Mouse (Mus musculus) bone marrow macrophage, adult 2 months (primary cell): Measurements from ENCODE around the gene Dnah7a. TPM values are rescaled to one million over a fixed set of nuclear protein-coding genes. Genes with fewer than 3 reads are reported as not detected.

Experiments used
- H3K27ac ChIP-seq: 2 replicates; pipeline ENCODE4 v1.5.1; 2012; ENCODE audit warnings: low read depth, low read length; ENCODE audit not compliant: insufficient read depth
- H3K4me1 ChIP-seq: 2 replicates; pipeline ENCODE4 v1.6.1; 2012; ENCODE audit warnings: low read length; ENCODE audit not compliant: control insufficient read depth, insufficient read depth
- H3K4me3 ChIP-seq: 2 replicates; pipeline ENCODE4 v1.5.1; 2012; ENCODE audit warnings: mild to moderate bottlenecking, low read length, moderate library complexity; ENCODE audit not compliant: insufficient read depth
- CTCF ChIP-seq: IDR thresholded peaks from 2 replicates; pipeline ENCODE4 v1.5.1; 2012; ENCODE audit warnings: low read depth, mild to moderate bottlenecking, low read length, moderate library complexity
- POLR2A ChIP-seq: IDR thresholded peaks from 2 replicates; pipeline ENCODE4 v1.6.1; 2012; ENCODE audit warnings: mild to moderate bottlenecking, low read depth, low read length, borderline replicate concordance
- polyA plus RNA-seq: library from polyadenylated mRNA; stranded (reverse); fragments of >200 nt; gene quantifications from 2 replicates; pipeline ENCODE4 v1.2.4, GENCODE M21; 2012; ENCODE audit not compliant: missing spikeins, insufficient read depth, insufficient read length

The Dnah7a gene
- polyA plus RNA-seq, 1 experiment = not detected

GRCm38 (mm10) chr1:53358988-53359387, 347.6 kb downstream of the Dnah7a start:
- TF ChIP-seq CTCF (no peak), POLR2A (no peak)
- H3K4me1 ChIP-seq = no peaks in the 10 kb centered on the region
- no peak overlapping the region for H3K27ac ChIP-seq
- no peak overlapping the region for H3K4me3 ChIP-seq

GRCm38 (mm10) chr1:53352327-53353261, 354.0 kb downstream of the Dnah7a start, which contains the start of the genes Asdurf, Gm28551 and Asnsd1:
TSS of gene Asdurf (minus strand) at chr1:53352619.
TSS of gene Gm28551 (minus strand) at chr1:53352667.
TSS of gene Asnsd1 (minus strand) at chr1:53352752.
- peak within 1 kb of the TSS; percentile 71 for H3K4me3 ChIP-seq
- TF ChIP-seq CTCF (no peak), POLR2A (no peak)
- H3K27ac ChIP-seq = peak within 1 kb of the TSS; percentile 51
- H3K4me1 ChIP-seq = no peaks in the 10 kb centered on the region

Other genes starting within 250 kb of the Dnah7a start
- 81.1 TPM in 2 replicates for gene Stk17b, start 78.4 kb upstream of the Dnah7a start, polyA plus RNA-seq